Mouse (Mus musculus): ENCODE data around the gene Lrp5. TPM values are rescaled to one million over a fixed set of nuclear protein-coding genes. Genes with fewer than 3 reads are reported as not detected.

The Lrp5 gene
- polyA plus RNA-seq, 1 experiment: 0.04 TPM

DNA sequence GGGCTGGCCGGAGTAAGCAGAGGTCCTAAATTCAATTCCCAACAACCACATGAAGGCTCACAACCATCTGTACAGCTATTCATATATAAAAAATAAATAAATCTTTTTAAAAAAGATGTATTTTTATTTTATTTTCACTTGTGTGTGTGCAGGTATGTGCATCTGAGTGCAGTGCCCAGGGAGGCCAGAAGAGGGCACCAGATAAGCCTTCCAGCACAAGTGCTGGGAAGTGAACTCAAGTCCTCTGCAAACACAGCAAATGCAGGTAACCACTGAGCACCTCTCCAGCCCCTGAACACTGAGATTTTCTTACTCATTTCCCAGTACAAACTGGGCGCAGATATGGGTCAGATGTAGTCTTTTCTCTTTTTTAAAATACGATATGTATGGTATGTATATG, 35.1 kb downstream of the Lrp5 start:
- no peak for TF ChIP-seq GATA1 (IDR thresholded peaks at IDR 0.05; ENCODE audit: low read length)

DNA sequence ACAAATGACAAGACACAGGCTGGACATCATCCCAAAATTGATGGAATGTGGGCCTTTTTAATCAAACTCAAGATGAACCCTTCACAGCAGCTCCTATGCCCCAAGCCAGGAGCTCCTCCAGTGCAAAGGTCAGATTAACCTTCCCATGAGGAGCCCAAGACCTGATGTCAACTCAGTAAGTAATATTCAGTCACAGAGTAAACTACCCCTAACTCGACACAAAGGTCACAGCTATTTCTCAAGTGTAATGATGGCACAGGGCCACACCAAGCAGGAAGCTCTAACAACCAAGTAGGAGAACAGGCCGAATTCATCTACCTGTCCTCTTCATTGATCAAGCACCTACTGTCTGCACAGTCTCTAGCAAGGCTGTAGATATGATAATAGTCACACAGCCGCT, 35.9 kb downstream of the Lrp5 start:
- no peak for TF ChIP-seq GATA1 (IDR thresholded peaks at IDR 0.05; ENCODE audit: low read length)

DNA sequence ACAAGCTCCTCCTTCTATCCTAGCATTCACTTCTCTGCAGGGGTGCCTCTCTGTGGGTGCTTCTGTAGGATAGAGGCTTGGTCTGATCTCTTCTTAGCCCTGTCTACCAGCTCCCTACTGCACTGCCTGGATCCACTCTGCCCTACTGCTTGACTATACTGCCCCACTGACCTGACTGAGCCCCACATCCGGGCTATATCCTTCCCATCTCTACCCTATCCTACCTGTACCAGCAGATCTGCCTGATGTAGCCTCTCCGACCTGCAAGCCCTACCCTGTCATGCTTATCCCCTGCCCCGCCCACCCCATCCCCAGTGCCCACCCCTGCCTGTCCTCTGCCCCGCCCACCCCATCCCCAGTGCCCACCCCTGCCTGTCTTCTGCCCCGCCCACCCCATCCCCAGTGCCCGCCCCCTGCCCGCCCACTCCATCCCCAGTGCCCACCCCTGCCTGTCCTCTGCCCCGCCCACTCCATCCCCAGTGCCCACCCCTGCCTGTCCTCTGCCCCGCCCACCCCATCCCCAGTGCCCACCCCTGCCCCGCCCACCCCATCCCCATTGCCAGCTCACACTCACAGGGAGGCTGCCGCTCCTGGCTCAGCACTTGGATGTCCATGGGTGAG, 37.4 kb downstream of the Lrp5 start:
- TF ChIP-seq GATA1 (IDR thresholded peaks at IDR 0.05; ENCODE audit: low read length): no peak

DNA sequence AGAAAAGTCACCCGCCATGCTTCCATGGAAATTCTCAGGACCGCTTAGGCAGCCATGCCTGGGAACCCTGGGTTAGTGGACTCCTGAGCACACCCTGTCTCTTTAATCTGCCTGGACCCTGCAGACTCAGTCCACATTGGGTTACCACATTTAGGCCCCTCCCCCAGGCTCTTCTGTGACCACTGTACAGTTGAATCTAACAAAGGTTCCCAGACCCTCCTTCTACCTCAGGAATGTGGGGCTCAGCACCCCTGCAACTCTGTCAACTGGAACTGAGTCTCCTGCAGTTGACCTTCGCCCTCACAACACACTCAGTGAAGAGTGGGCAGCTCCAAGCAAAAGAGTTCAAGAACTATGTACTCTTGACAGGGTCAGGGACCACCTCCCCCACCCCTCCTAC, 38.4 kb downstream of the Lrp5 start:
- no peak for TF ChIP-seq GATA1 (IDR thresholded peaks at IDR 0.05; ENCODE audit: low read length)

DNA sequence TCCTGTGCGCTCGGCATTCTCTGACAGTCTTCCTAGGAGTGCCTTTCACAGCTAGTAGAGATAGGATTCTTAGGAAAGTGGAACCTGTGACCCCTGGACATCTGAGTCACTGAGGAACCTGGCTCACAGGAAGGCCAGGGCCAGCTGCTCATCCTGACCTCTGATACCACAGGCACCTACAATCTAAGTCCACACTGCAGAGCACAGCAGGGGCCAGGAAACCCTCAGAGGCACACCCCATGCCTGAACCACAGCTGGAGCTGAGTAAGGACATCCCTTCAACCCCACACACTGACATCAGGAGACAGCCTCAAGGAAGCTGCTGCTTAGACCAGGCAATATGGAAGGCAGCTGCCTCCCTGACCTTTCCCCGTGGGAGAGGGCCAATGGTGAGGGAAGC, 40.6 kb downstream of the Lrp5 start:
- TF ChIP-seq GATA1 (IDR thresholded peaks at IDR 0.05; ENCODE audit: low read length): no peak

DNA sequence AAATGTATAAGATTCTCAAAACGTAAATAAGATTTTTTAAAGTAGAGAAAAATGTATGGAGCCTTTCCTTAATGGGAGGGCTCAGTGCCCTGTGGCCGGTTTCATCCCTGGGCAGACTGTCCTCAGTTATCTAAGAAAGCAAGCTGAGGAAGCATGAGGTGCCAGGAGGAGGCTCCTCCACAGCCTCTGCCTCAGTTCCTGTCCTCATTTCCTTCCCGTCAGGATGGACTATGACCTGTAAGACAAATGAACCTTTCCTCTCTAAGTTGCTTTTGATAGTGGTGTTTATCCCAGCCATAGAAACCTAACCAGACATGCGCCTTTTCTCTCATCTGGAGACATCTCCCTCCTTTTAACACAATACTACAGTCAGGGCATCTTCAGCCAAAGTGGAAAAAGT, 41.0 kb downstream of the Lrp5 start:
- no peak for TF ChIP-seq GATA1 (IDR thresholded peaks at IDR 0.05; ENCODE audit: low read length)

DNA sequence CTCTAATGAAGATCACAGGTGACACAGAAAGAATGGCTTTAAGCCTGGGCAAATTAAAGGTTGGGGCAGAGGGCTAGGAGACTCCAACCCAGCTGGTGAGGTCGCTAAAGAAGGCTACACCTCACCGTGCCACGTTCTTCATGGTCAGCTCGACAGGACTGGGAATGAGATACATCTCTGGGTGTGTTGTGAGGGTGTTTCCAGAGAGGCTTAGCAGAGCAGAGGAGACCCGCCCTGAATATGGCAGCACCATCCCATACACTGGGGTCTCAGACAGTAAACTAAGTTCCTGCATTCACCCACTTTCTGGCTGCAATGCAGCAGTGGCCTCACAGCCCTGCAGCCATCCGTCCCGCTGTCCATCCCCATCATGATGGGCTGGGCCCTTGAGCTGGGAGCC, 46.8 kb downstream of the Lrp5 start:
- no peak for TF ChIP-seq GATA1 (IDR thresholded peaks at IDR 0.05; ENCODE audit: low read length)

DNA sequence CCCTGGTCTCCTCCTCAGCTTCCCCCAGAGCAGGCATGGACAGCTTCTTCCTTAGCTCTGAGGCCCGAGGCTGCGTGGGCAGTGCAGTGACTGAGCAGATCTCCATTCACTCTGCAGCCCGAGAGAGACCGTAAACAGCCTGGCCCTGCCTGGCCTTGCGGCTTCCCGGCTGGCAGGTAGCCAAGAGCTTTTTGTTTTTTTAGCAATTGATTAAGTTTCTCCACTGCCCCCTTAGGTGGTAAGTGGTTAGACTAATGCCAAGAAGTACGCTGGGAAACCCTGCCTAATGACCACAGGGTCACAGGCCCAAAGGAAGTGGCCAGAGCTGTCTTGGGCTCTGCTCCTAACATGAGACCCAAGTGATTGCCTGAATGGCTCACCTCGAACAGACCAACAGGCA, 47.7 kb downstream of the Lrp5 start:
- TF ChIP-seq GATA1 (IDR thresholded peaks at IDR 0.05; ENCODE audit: low read length): no peak

DNA sequence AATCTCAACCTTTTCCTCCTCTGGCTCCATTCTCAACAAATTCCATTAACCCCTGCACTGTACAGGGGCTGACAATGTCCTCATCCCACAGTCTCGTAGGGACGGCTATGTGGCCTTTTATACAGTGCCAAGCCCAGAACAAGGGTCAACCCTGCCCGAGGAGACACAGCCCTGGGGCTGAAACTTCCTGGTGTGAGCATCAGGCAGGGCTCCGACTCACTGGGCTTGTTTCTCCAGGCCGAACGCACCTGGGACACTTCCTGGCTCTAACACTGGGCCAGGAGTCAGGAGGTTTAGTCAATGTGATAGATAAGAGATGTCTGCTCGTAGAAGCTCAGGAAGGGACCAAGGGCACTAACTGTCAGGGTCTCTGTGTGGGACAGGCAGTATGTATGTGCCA, 54.3 kb downstream of the Lrp5 start:
- no peak for TF ChIP-seq GATA1 (IDR thresholded peaks at IDR 0.05; ENCODE audit: low read length)

DNA sequence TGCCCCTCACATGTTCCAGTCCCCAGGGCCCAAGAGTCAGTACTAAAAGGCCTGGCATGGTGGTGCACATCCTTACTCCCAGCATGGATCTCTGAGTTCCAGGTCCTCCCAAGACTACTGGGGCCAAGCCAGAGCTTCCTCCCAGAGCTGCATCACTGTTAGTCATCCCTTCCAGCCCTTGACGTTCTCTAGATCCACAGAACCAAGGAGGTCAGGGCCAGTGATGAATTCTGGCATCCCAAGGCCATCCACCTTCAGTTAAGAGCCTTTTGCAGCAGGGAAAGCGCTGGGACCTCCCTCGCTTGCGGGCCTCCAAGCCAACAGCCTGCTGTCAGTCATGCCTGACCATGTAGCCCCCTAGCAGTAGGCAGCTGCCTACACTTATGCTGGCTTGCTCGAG, 54.9 kb downstream of the Lrp5 start:
- no peak for TF ChIP-seq GATA1 (IDR thresholded peaks at IDR 0.05; ENCODE audit: low read length)

DNA sequence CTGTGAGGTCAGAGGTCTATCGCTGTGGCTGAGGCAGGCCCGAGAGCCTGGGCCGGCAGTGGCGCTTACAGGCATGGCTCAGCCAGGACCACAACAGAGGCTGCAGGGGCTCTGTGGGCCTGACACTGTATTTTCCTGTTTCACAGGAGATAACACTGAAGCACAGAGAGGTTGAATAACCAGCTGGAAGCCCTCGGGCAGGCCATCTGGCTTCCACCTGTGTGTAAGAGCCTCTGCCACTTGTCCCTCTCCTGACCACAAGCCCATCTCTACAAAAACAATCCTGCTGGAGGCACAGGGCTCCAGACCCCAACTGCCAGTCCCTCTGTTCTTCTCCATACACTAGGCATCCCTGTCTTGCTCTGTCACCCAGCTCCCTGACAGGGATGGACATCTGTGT, 55.9 kb downstream of the Lrp5 start:
- no peak for TF ChIP-seq GATA1 (IDR thresholded peaks at IDR 0.05; ENCODE audit: low read length)

DNA sequence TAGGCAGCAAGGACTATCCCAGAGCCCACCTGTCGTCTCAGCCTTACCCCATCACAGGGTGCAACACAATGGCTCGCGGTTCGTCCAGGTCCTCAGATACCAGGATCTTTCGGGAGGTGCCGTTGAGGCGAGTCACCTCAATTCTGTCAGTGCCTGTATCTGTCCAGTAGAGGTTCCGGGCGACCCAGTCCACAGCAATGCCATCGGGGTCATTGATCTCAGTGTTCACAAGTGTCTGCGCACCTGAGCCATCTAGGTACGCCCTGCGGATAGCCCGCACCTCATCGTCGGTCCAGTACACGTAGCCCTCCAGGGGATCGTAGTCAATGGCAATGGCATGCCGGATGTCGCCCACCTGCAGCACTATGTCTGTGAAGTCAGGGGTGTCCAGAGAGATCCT, 56.3 kb downstream of the Lrp5 start:
- no peak for TF ChIP-seq GATA1 (IDR thresholded peaks at IDR 0.05; ENCODE audit: low read length)

DNA sequence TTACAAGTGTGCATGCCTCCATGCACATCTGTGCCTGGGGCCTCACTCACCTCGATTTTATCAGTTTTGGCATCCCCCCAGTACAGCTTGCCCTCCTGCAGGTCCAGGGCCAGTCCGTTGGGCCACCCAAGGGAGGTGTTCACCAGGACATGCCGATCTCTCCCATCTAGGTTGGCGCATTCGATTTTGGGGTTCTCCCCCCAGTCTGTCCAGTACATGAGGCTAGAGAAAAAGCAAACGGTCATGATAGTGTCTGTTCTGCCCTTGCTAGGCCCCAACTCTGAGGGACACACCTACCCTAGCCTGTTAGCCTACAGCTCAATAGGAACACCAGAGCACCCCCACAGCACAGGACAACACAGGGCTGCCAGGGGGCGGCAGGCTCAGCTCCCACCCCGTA, 58.1 kb downstream of the Lrp5 start:
- no peak for TF ChIP-seq GATA1 (IDR thresholded peaks at IDR 0.05; ENCODE audit: low read length)

DNA sequence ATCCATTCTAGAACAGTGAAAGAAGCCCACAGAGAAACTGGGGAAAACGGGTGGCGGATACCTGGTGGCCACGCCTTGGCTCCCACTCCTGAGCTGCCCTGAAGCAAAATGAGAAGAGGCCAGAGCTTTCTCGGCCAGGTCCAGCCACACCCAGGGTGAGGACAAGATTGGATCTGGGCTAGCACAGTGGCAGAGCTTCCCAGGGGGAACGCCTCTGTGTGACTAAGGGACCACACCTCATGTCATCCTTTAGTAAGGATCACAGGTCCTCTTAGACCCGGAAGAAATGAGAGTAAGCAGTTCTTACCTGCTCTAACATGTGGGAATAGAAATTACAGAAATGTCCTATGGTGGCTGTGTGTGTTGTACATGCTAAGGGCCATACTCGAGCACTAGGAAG, 61.3 kb downstream of the Lrp5 start:
- TF ChIP-seq GATA1 (IDR thresholded peaks at IDR 0.05; ENCODE audit: low read length): no peak

DNA sequence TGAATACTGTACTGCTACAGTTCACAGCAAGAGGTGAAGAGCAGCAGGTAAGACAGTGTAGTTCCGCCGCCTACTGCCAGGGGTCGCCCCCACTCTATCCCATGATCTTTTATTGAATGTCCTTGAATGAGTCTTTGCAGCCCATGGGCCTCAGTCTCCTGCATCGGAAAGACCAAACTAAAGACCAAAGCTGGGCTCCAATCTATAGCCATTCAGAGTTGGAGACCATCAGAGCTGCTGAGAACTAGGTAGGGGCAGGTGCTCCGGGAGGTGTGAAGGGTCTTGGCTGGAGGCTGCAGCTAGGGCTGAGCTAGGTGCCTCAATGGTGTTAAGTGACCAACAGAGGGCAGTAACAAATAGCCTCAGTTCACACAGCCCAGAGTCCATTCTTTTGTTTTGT, 62.5 kb downstream of the Lrp5 start:
- no peak for TF ChIP-seq GATA1 (IDR thresholded peaks at IDR 0.05; ENCODE audit: low read length)

DNA sequence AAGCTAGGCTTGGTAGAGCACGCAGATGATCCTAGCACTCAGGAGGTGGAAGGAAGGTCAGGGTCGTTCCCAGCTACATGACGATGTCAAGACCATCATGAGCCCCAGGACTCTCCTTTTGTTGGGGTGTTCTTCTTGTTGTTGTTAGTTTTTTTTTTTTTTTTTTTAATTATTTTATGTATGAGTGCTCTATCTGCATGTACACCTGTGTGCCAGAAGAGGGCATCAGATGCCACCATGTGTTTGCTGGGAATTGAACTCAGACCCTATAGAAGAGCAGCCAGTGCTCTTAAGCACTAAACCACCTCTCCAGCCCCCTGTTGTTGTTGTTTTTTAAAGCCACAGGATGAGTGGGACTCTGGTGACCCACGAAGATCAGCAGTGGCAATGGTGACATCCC, 63.1 kb downstream of the Lrp5 start:
- no peak for TF ChIP-seq GATA1 (IDR thresholded peaks at IDR 0.05; ENCODE audit: low read length)

DNA sequence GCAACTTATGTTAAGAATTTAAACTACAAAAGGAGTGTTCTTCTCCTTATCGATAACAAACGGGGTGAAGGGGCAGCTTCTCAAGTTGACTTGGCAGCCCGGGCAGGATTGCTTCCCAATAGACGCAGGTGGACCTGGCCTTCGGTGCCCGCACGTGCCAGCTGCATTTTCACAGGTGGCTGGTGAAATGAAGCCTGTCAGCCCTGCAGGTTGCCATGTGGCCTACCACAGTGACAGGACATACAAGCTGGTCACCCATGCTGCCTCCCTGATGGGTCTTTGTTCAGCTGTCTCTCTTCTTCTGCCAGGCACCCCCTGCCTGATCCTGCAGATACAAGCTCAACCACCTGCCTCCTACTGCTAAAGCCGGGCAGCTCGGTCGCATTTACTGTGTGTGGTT, 65.5 kb downstream of the Lrp5 start:
- TF ChIP-seq GATA1 (IDR thresholded peaks at IDR 0.05; ENCODE audit: low read length): no peak

DNA sequence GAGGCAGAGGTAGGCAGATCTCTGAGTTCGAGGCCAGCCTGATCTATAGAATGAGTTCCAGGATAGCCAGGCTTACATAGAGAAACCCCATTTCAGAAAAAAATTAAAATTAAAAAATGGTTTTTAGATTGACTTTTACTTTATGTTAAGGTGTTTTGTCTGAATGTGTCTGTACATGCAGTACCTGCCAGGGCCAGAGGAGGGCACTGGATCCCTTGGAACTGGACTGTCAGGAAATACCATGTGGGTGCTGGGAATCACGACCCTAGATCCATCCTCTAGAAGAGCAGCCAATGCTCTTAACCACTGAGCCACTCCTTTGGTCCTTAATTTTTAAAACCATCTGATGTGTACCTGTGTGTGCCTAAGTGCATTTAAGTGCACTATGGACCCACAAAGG, 67.0 kb downstream of the Lrp5 start:
- no peak for TF ChIP-seq GATA1 (IDR thresholded peaks at IDR 0.05; ENCODE audit: low read length)

Data from G1E-ER4 (cell line).